Mouse (Mus musculus) cerebellum, postnatal 36 days (tissue): Measurements from ENCODE around the gene Sys1.

Source experiments
- DNase-seq, 2 experiments: peaks; one replicate each; pipeline ENCODE4 v3.0.0; 2021 to 2022; ENCODE audit warnings: mixed read lengths in 2 of 2

The Sys1 gene

DNA sequence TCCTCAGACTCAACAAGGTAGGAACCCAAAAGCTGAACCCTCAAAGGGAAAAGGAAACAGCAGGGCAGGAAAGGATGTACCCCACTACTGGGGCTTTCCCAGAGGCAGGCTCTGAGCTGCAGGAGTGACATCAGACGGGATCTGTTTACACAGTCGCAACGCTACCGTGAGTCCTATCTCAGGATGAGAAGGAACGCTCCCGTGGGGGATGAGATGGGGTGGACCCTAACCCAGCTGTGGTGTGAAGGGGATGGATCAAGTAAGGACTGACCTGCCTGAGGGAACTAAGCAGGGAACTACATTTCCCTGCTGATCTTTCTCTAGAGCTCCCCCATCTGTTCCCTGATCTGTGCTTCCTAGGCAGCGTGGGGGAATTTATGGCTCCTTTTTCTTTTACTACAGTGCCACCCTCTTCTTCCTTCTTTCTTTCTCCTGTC, at the start of gene Sys1:
Gene Sys1 (plus strand): TSS at position 101 of the 437 bp plus-strand sequence.
- DNase-seq: no peak

DNA sequence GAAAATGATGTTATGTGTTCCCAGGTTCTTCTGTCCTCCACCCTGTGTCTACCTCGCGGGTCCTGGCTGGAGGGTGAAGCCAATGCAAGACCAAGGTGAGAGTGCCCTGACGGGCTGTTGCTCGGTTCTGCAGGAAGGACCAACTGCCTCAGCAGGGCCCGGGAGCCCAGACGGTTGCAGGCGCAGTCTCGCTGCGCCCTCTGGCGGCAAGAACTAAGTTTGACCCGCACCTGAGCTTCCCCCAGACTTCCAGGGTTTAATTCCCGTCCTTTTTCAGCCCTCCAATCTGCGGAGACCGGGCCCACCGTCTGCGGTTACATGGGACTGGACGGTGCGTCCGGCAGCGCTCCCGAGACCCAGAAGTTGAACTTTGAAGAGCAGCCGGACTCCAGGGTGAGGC, 49.1 kb upstream of the Sys1 start:
- DNase-seq: peak; percentile 70 to 74

DNA sequence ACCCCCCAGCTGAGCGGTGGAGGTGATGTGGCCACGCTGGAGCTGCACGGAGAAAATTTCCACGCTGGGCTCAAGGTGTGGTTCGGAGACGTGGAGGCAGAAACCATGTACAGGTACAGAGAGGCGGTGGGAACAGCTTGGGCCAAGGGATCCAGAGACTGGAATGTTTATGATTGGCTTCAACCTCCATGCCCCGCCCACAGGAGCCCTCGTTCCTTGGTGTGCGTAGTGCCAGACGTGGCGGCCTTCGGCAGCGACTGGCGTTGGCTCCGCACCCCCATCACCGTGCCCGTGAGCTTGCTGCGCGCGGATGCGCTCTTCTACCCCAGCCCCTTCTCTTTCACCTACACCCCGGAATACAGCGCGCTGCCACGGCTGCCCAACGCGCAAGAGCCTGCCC, 42.6 kb upstream of the Sys1 start:
- DNase-seq: no peak

DNA sequence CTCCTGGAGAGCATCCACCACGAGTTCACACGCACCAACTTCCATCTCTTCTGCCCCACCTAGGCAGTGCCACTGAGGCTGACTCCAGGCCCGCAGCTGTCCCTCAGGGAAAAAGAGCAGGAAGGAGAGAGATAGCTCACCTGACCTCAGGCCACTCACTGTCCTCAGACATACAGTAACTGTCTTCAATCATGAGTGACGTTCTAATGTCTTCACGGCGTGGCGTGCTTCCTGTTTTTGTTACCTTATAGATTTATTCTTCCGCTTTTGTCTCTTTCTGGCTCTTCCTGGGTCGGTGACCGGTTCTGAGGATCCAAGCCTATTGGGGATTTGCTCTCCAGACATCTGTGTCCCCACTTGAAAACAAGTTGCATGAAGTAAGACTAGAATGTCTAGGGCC, 42.2 kb upstream of the Sys1 start:
- DNase-seq: no peak

DNA sequence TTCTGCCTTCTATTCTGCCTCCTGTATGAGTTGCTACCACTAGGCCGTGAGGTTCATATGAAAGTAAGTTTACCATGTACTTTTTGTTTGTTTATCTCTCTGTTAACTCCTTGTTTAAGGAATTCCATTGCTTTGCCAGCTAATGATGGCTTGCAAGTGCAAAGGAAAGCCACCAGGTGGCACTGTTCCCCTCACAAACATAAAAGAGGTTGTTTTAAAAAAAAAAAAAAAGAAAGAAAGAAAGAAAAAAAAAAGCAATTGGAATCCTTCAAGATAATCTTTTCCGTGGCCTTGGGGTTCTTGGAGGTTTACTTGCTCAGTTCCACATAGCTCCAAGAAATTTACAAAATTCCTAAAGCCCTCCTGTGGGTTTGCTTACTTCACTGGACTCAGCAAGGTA, 39.6 kb upstream of the Sys1 start:
- no peak for DNase-seq

DNA sequence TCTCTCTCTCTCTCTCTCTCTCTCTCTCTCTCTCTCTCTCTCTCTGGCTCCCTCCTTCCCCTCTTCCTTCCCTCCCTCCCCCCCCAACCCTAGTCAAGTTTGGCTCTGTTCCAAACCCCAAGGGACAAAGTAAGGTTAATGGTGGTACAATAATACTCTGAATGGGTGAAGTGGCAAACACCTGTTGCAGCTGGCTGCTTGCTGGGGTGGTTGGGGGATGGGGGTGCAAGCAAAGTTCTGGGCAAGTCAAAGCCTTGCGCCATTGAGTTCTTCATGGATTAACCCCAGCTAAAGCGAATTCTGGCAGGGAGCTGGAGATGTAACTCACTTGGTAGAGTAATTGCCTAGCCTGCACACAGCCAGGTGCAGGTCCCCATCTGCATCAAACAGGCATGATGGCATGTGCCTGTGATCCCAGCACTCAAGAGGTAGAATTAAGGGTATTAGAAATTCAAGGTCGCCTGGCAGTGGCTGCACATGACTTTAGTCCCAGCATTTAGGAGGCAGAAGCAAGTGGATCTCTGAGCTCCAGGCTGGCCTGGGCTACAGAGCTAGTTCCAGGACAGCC, 38.4 kb upstream of the Sys1 start:
- DNase-seq: no peak

DNA sequence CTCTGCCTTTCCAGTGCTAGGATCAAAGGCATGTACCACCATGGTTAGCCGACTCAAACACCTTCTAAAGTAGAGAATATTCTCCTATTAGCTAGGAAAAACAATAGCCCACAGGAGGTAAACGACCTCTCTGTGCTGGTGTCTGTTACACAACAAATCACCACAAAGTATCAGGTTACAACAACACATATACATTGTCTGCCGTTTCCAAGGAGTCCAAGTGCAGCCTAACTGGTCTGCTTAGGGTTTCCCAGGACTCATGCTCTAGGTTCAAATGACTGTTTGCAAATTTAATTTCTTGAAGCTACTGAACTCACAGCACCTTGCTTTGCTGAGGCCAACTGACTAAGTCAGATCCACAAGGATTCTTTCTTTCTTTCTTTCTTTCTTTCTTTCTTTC, 37.3 kb upstream of the Sys1 start:
- no peak for DNase-seq

DNA sequence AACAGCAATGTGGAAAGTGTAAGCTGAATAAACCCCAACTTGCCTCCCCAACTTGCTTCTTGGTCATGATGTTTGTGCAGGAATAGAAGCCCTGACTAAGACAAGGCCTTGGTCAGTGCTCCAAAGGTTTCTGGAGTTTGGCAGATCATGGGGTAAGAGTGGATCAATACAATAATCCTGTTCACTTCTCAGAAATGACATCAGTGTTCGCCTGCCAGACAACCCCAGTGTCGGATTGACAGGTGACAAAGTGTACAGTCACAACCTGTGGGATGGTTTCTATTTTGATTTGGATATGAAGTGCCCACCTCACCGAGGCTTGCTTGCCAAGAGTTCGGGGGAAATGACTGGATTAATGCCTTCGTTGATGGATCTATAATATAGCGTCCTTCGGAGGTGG, 35.5 kb upstream of the Sys1 start:
- DNase-seq: no peak

DNA sequence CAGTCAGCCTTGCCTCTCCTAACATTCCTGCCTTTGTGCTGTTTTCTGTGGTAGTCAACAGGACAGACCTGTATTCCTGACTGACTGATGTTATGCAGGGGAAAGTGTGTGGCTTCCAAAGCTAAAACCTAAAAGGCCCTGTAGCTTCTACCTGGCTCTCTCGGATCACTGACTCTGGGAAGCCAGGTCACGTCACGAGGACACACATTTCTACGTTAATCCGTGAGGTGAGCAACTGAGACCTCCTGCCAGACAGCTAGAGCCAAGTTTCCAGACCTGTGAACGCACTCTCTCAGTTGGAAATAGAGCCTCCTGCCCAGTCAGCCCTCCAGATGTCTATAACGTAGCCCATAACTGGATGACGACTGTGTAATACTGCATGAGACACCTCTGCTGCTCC, 34.8 kb upstream of the Sys1 start:
- DNase-seq: no peak

DNA sequence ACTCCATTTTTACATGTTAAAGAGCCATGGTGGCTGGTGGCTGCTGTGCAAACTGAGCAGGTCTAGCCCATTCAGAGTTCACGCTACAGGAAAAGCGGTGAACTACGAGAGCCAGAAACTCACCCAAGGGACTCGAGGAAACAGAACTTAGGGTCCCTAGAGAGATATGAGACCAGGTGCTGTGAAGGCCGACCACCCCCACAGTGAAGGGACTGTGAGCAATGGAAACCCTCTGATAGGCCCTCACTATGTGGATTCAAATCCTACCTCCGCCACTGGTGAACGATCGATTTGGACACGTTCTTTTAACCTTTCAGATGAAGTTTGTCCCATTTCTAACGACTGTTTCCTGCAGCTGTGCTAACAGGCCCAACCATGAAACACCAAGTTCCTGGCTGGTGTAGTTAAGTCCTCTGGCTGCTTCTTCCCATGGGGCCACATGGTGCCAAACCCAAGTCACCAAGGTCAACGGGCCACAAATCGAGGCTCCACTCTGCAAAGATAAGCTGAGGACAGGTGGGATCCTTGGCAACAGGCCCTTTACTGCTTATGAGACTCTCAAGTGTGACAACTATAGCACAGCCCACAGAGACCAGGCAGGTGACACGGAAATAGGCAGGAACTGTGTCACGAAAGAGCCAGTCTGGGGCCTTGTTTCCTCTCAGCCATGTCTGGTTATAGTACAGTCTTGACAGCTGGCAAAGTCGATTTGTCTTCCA, 33.9 kb upstream of the Sys1 start:
- no peak for DNase-seq

DNA sequence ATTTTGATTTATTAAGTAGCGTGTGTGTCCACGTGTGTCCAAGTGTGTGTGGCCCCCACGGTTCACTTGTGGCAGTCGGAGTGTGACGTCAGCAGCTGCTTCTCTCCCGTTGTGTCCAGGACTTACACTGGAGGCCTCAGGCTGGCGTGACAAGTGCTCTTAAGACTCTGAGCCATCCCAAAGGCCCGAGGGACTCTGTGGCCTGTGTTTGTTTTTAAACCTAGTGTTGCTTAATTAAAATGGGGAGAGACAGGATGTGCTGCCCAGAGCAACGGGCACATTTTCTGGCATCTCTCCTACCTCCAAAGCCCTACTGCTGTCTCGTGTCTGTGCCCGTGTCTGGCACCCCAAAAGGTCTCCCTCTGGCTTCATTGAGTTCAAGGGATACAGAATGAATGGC, 33.3 kb upstream of the Sys1 start:
- no peak for DNase-seq

DNA sequence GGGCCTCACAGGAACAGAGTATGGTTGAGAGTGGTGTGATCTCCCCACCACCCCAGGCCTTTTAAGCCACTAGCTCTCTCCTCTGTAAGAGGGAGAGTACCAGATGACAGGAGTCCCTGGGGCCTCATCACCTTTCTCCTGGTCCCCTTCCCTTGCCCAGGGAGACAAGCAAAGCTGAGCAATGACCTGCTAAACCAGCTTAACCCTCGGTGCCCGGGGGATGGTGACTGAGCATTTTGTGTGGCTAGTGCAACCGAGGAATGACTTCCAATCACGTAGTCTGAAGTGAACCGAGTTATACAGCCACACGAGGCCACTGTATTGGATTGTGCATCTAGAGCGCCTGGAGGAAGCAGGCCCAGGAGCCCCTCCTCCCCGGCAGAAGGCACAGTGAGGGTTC, 32.4 kb upstream of the Sys1 start:
- no peak for DNase-seq

DNA sequence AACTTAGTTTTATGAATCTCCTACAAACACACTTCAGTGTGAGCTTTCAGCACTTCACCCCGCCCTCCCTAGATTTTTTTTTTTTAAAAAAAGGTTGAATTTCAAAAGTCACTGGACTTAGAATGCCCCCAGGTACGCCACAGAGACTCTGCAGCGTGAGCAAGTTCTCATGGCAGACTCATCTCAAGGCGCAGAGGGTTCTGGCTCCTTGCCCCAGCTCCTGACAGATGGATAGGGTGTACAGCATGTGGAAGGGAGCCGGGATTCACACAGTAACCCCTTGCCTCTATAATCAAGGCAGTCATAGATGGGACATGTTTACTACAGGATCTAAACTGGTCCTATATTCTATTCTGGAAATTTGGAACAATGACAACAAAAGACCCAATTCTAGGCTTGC, 31.4 kb upstream of the Sys1 start:
- peak in 1 of 2 experiments; percentile 33 for DNase-seq

DNA sequence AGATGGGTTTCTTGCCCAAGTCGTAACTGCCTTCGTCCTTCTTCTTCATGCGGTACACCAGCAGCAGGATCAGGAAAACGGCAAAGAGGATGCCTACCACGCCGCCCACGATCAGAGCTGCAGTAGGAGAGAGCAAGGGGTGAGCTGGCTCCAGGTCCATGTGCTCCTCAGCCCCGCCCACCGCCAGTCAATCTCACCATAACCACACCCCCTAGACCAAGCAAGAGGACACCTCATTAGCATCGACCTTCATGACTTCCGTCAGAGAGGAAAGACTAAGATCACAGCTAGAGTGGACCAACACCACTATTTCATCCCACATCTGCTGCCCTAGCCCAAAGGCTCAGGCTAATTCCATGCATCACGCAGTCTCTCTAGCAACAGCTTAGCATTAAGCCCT, 30.6 kb upstream of the Sys1 start:
- DNase-seq: no peak

DNA sequence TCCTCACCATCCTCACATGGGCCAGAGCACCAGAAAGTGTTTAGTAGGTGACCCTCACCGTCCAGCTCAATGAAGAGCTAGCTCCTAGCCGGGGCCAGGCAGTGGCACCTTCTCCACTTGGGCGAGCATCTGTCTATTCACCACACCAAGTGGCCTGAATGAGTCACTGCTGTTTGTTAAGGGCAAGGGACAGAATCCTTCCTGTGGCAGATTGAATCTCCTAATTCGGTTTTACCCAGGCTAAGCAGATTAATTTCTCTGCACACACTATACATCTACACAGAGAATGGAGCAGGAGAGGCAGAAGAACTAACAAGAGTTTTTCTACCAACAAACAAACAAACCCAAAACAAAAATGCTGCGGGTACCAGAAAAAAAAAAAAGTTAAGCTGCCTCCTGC, 29.8 kb upstream of the Sys1 start:
- DNase-seq: no peak

DNA sequence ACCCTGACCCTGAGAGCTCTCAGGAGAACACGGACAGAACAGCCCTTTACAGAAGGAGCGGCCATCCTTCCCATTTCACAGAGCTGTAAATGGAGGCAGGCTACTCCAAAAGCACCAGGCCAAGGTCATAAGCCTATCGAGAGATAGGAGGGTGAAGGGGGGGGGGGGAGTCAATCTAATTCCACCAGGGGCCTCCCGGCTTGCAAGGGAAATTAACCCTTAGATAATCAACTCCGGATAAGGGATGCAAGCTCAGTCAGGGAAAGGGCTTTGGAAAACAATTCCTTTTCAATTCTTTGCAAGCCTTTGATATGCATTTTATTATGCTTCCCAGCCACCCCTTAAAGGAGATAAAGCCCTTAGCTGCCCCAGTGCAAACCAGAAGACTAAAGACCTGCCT, 28.3 kb upstream of the Sys1 start:
- DNase-seq: no peak

DNA sequence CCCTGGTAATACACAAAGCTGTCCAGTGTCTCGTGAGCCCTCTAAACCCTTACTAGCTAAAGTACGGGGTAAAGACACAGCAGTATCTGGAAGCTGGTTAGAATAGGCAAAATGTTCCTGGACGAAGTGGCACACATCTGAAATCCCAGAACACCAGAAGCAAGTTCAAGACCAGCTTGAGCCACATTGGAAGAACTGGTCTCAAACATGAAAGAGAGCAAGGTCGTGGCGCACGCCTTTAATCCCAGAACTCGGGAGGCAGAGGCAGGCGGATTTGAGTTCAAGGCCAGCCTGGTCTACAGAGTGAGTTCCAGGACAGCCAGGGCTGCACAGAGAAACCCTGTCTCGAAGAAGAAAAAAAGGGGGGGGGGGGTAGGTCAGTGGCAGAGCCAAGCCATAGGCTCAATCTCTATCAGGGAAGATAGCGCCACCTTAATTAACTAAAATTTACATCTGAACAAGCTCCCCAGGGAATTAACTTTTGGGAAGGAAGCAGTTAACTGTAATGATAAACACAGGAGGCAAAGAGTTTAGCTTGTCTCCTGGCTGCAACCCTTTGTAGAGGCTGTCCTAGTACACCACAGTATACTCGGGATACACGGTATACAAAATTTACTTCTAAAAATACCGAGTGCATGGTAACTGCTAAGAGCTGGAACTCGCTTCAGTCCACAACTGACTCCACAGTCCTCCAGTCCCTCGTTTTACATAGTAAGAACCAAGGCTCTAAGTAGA, 26.7 kb upstream of the Sys1 start:
- DNase-seq: no peak

DNA sequence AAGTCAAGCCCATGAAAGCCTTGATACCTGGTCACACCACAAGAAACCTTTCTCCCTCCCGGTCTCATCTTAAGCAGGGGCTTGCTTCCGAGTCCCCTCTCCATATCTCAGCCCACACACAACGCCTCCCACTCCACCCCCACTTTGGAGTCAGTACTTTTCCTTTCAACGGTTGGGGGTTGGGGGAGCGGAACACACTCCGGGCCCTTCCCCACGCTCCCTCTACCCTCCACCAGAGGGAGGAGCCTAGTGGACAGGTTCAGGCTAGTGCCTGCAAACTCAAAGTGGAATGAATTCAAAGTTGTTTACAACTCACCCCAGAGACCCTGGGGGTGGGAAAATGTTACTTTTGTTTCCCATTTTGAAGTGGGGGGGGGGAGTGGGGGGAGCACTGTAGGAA, 26.1 kb upstream of the Sys1 start:
- DNase-seq: no peak

DNA sequence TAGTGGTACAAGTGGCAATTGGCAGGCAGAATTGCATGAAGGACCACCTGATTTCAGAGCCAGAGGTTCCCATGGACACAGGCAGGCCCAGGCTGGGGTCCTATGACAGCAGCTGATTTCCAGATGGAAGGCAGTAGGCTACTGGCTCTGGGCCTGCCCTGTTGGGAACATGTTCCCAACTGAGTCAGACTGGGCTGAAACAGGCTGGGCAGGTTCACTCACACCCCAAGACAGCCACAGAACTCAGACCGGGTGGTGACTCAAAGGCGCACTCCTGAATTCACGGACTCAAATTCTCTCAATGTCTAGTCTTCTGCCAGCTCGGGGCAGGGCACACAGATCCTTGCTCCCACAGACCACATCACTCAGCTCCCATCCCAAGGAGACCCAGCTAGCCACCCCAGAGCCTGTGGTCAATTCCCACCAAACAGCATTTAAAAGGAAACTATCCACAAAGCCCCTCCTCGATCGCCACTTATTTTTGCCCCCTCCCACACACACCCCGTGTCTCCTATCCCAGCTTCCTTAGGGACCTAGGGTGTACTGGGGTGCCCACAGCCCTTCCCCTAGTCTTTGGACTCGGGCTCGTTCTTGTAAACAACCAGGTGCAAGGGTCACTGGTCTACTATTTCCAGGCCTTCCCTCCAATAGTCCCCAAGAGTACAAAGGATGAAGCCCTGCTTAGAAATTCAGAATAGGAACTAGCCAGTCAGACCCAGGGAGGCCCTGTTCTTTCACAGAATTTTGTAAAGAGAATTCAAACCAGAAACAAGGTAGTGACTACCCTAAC, 24.9 kb upstream of the Sys1 start:
- no peak for DNase-seq

DNA sequence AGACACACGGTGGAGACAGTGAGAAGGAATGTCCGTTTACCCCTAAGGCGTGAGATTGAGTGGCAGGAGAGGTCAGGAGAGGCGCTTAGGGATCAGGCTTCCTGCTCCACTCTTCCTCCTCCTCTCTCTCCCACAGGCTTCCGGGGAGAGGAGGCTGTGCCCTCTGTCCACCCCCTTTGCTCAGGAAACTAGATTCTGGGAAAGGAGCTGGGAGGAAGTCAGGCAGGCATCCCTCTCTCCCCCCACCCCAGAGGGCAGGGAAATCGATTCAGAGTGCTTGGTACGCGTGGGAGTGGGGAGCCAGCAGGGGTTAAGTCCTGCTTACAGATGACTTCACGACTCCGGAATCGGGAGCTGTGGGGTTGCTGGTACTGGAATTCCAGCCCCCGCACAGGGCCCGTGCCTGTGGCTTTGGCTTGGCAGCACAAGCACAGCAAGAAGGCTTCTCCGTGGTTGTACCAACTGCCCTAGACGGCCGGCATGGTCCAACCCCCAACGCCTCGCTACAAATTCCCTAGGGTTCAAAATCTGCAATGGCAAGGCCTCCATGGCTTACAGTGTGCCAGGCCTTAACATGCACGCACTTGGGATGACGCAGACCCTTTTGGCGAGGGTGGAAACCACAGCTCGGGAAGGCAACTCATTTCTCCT, 24.1 kb upstream of the Sys1 start:
- DNase-seq: no peak

DNA sequence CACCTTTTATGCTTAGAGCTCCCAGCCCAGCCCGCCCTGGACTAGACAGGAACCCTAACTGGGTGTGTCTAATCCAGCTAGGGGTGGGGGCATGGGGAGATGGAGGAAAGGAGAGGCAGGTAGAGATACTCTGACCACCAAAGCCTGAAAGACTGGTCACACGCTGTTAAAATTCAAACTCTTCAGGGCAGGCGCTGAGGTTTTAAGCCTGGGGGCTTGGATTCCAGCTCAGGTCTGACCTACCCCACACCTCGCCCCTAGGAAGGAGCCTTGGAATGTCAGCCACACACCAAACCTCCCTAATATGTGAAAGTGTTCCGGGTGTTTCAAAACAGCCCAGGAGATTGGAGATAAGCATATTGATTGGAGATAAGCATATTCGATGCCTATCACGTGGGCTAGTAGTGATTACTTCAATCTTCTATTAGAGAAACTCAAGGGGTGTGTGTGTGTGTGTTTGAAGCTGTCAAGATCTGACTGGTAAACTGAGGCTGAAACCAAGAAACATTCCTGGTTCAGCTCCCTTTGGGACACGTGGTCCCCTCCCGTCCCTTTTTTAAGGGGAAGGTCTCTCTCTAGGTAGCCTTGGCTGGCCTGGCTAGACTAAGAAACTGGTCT, 23.4 kb upstream of the Sys1 start:
- DNase-seq: no peak

DNA sequence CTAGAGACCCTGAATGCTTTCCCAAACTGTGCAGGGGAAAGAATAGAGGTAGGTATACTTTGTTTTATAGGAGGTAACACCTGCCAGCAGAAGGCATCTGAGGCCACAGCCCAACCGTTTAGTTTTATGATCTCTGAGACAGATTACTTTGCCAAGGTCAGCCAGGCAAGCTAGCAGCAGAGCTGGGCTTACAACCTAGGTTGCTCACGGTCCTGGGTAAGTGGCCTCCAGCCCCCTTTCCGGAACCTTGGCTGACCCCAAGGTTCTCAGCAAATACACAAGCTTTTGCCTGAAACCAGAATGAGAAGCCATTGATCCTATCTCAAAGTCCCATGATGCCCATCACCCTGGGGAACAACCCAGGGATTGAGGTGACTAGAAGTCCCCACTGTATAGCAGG, 22.1 kb upstream of the Sys1 start:
- no peak for DNase-seq
